Mouse (Mus musculus): ENCODE measurements around the gene Prrg2.

The Prrg2 gene

GRCm38 (mm10) chr7:45090251-45090977 lies 27.9 kb upstream of the Prrg2 start:
- DNase-seq (ENCODE audit: low spot score in 2 of 2), result peak in 1 of 2 experiments; percentile 57

- DNase-seq (ENCODE audit: low spot score in 2 of 2), result no peak
Observed at GRCm38 (mm10) chr7:45088597-45088996, 26.1 kb upstream of the Prrg2 start.

- no peak for DNase-seq (ENCODE audit: low spot score in 2 of 2)
Observed at GRCm38 (mm10) chr7:45086084-45086483, 23.6 kb upstream of the Prrg2 start.

GRCm38 (mm10) chr7:45083300-45083890 lies 20.9 kb upstream of the Prrg2 start:
- no peak for DNase-seq (ENCODE audit: low spot score in 2 of 2)

- DNase-seq (ENCODE audit: low spot score in 2 of 2), result peak; percentile 60 to 77
Observed at GRCm38 (mm10) chr7:45082401-45083299, 20.2 kb upstream of the Prrg2 start.

GRCm38 (mm10) chr7:45081016-45081415 lies 18.5 kb upstream of the Prrg2 start:
- no peak for DNase-seq (ENCODE audit: low spot score in 2 of 2)

- DNase-seq (ENCODE audit: low spot score in 2 of 2), result peak; percentile 88 to 96
Observed at GRCm38 (mm10) chr7:45079856-45080255, 17.4 kb upstream of the Prrg2 start.

GRCm38 (mm10) chr7:45078513-45078912 lies 16.0 kb upstream of the Prrg2 start:
- DNase-seq (ENCODE audit: low spot score in 2 of 2), result peak; percentile 77 to 90

GRCm38 (mm10) chr7:45077829-45078228 lies 15.4 kb upstream of the Prrg2 start:
- no peak for DNase-seq (ENCODE audit: low spot score in 2 of 2)

- DNase-seq (ENCODE audit: low spot score in 2 of 2), result no peak
Observed at GRCm38 (mm10) chr7:45077322-45077721, 14.8 kb upstream of the Prrg2 start.

- DNase-seq (ENCODE audit: low spot score in 2 of 2), result no peak
Observed at GRCm38 (mm10) chr7:45076501-45076900, 14.0 kb upstream of the Prrg2 start.

GRCm38 (mm10) chr7:45075405-45075804 lies 12.9 kb upstream of the Prrg2 start:
- no peak for DNase-seq (ENCODE audit: low spot score in 2 of 2)

- no peak for DNase-seq (ENCODE audit: low spot score in 2 of 2)
Observed at GRCm38 (mm10) chr7:45073949-45074348, 11.5 kb upstream of the Prrg2 start.

GRCm38 (mm10) chr7:45073171-45073707 lies 10.8 kb upstream of the Prrg2 start:
- DNase-seq (ENCODE audit: low spot score in 2 of 2), result no peak

GRCm38 (mm10) chr7:45072230-45072629 lies 9.8 kb upstream of the Prrg2 start:
- no peak for DNase-seq (ENCODE audit: low spot score in 2 of 2)

- DNase-seq (ENCODE audit: low spot score in 2 of 2), result no peak
Observed at GRCm38 (mm10) chr7:45069671-45070070, 7.2 kb upstream of the Prrg2 start.

- peak; percentile 50 to 79 for DNase-seq (ENCODE audit: low spot score in 2 of 2)
Observed at GRCm38 (mm10) chr7:45068000-45068318, 5.5 kb upstream of the Prrg2 start.

GRCm38 (mm10) chr7:45067190-45067999 lies 4.9 kb upstream of the Prrg2 start:
- DNase-seq (ENCODE audit: low spot score in 2 of 2), result no peak

- DNase-seq (ENCODE audit: low spot score in 2 of 2), result no peak
Observed at GRCm38 (mm10) chr7:45061532-45062075, 873 bp downstream of the Prrg2 start.

GRCm38 (mm10) chr7:45060632-45061122 lies 1.8 kb downstream of the Prrg2 start:
- peak in 1 of 2 experiments; percentile 56 for DNase-seq (ENCODE audit: low spot score in 2 of 2)

Measured in spleen, postnatal 4 days (tissue).